Mouse (Mus musculus) MEL (cell line): ENCODE data around the gene Fam45a. TPM values are rescaled to one million over a fixed set of nuclear protein-coding genes. Genes with fewer than 3 reads are reported as not detected.

Source experiments
- DNase-seq: peaks from one replicate; pipeline ENCODE4 v3.0.0; 2011; ENCODE audit warnings: low read depth, low spot score
- H3K27ac ChIP-seq: 2 replicates; pipeline ENCODE4 v1.5.1; 2012; ENCODE audit warnings: low read depth, mild to moderate bottlenecking, control low read depth, low read length, moderate library complexity; ENCODE audit not compliant: control insufficient read depth
- H3K27me3 ChIP-seq, 2 experiments: fragments of 150-350 bp in 1 of 2; sonication (generic) in 1 of 2; 2 replicates each; pipeline ENCODE4 v1.6.1; 2012; ENCODE audit warnings: low read length in 2 of 2, mild to moderate bottlenecking in 2 of 2, improper control_type of control experiment in 1 of 2, moderate library complexity in 1 of 2; ENCODE audit not compliant: insufficient read depth in 2 of 2, control insufficient read depth in 1 of 2
- H3K36me3 ChIP-seq, 2 experiments: 2 replicates each; pipeline ENCODE4 v1.6.1; 2012 to 2014; ENCODE audit warnings: low read length in 2 of 2, improper control_type of control experiment in 1 of 2, inconsistent platforms in 1 of 2, mild to moderate bottlenecking in 1 of 2; ENCODE audit not compliant: insufficient read depth in 2 of 2, control insufficient read depth in 1 of 2
- H3K4me1 ChIP-seq, 2 experiments: fragments of 150-350 bp in 1 of 2; sonication (generic) in 1 of 2; 2 replicates each; pipeline ENCODE4 v1.6.1; 2012; ENCODE audit warnings: low read length in 2 of 2, improper control_type of control experiment in 1 of 2, mild to moderate bottlenecking in 1 of 2; ENCODE audit not compliant: insufficient read depth in 2 of 2, control insufficient read depth in 1 of 2
- H3K4me3 ChIP-seq, 2 experiments: fragments of 150-350 bp in 1 of 2; sonication (generic) in 1 of 2; 2 replicates each; pipeline ENCODE4 v1.5.1; 2012; ENCODE audit warnings: low read depth in 2 of 2, low read length in 2 of 2, mild to moderate bottlenecking in 2 of 2, moderate library complexity in 2 of 2, control low read depth in 1 of 2, improper control_type of control experiment in 1 of 2; ENCODE audit not compliant: control insufficient read depth in 1 of 2, insufficient read depth in 1 of 2
- H3K79me2 ChIP-seq: 2 replicates; pipeline ENCODE4 v1.6.1; 2012; ENCODE audit warnings: mild to moderate bottlenecking, low read length, moderate library complexity; ENCODE audit not compliant: control insufficient read depth, poor library complexity, insufficient read depth
- H3K9ac ChIP-seq: 2 replicates; pipeline ENCODE4 v1.6.1; 2012; ENCODE audit warnings: low read depth, mild to moderate bottlenecking, control low read depth, low read length, moderate library complexity; ENCODE audit not compliant: control insufficient read depth, poor library complexity, severe bottlenecking
- H3K9me3 ChIP-seq: fragments of 150-350 bp; sonication (generic); replicated peaks from 2 replicates; pipeline ENCODE4 v1.6.1; 2012; ENCODE audit warnings: mild to moderate bottlenecking, low read length, improper control_type of control experiment, moderate library complexity; ENCODE audit not compliant: insufficient read depth
- BHLHE40 ChIP-seq: IDR thresholded peaks from 2 replicates; pipeline ENCODE4 v1.6.1; 2012; ENCODE audit warnings: low read depth, mild to moderate bottlenecking, inconsistent platforms, low read length, improper control_type of control experiment, borderline replicate concordance
- CHD1 ChIP-seq: IDR thresholded peaks from 2 replicates; pipeline ENCODE4 v1.6.1; 2012; ENCODE audit warnings: low read depth, mild to moderate bottlenecking, inconsistent platforms, low read length, improper control_type of control experiment
- CHD2 ChIP-seq: IDR thresholded peaks from 2 replicates; pipeline ENCODE4 v1.6.1; 2011; ENCODE audit warnings: low read length, improper control_type of control experiment
- CTCF ChIP-seq, 3 experiments: IDR thresholded peaks in 2 of 3; conservative IDR thresholded peaks in 1 of 3; 2 replicates each; pipeline ENCODE4 v1.5.1; 2011 to 2012; ENCODE audit warnings: low read length in 3 of 3, low read depth in 2 of 3, mild to moderate bottlenecking in 2 of 3, improper control_type of control experiment in 1 of 3, inconsistent platforms in 1 of 3, mixed read lengths in 1 of 3, moderate library complexity in 1 of 3; ENCODE audit not compliant: control insufficient read depth in 1 of 3, insufficient read depth in 1 of 3, poor library complexity in 1 of 3, severe bottlenecking in 1 of 3
- E2F4 ChIP-seq: IDR thresholded peaks from 2 replicates; pipeline ENCODE4 v1.6.1; 2011; ENCODE audit warnings: low read depth, low read length, improper control_type of control experiment, borderline replicate concordance
- ELF1 ChIP-seq: IDR thresholded peaks from 2 replicates; pipeline ENCODE4 v1.6.1; 2014; ENCODE audit warnings: low read depth, mild to moderate bottlenecking, inconsistent platforms, low read length, improper control_type of control experiment, moderate library complexity
- EP300 ChIP-seq, 2 experiments: IDR thresholded peaks; 2 replicates each; pipeline ENCODE4 v1.6.1; 2011; ENCODE audit warnings: improper control_type of control experiment in 2 of 2, low read length in 2 of 2, low read depth in 1 of 2, mild to moderate bottlenecking in 1 of 2
- ETS1 ChIP-seq: IDR thresholded peaks from 2 replicates; pipeline ENCODE4 v1.6.1; 2012; ENCODE audit warnings: low read depth, mild to moderate bottlenecking, inconsistent platforms, low read length, improper control_type of control experiment, moderate library complexity
- GABPA ChIP-seq: IDR thresholded peaks from 2 replicates; pipeline ENCODE4 v1.6.1; 2012; ENCODE audit warnings: low read depth, mild to moderate bottlenecking, inconsistent platforms, low read length, improper control_type of control experiment, moderate library complexity
- GATA1 ChIP-seq: IDR thresholded peaks from 2 replicates; pipeline ENCODE4 v1.6.1; 2011; ENCODE audit warnings: low read depth, low read length, improper control_type of control experiment
- HCFC1 ChIP-seq: IDR thresholded peaks from 2 replicates; pipeline ENCODE4 v1.6.1; 2012; ENCODE audit warnings: low read depth, mild to moderate bottlenecking, inconsistent platforms, low read length, improper control_type of control experiment, moderate library complexity
- JUND ChIP-seq: IDR thresholded peaks from 2 replicates; pipeline ENCODE4 v1.6.1; 2011; ENCODE audit warnings: low read depth, mild to moderate bottlenecking, improper control_type of control experiment, low read length
- KAT2A ChIP-seq: conservative IDR thresholded peaks from 2 replicates; pipeline ENCODE4 v1.6.1; 2012; ENCODE audit warnings: low read depth, low read length, improper control_type of control experiment, inconsistent platforms
- MAFK ChIP-seq: IDR thresholded peaks from 2 replicates; pipeline ENCODE4 v1.6.1; 2011; ENCODE audit warnings: low read depth, mild to moderate bottlenecking, low read length, improper control_type of control experiment, borderline replicate concordance
- MAX ChIP-seq: IDR thresholded peaks from 2 replicates; pipeline ENCODE4 v1.6.1; 2011; ENCODE audit warnings: low read length, improper control_type of control experiment
- MAZ ChIP-seq: IDR thresholded peaks from 2 replicates; pipeline ENCODE4 v1.6.1; 2012; ENCODE audit warnings: low read depth, mild to moderate bottlenecking, inconsistent platforms, low read length, improper control_type of control experiment
- MEF2A ChIP-seq: IDR thresholded peaks from 2 replicates; pipeline ENCODE4 v1.6.1; 2014; ENCODE audit warnings: low read depth, mild to moderate bottlenecking, inconsistent platforms, low read length, improper control_type of control experiment; ENCODE audit not compliant: poor library complexity, insufficient replicate concordance, severe bottlenecking; ENCODE audit errors: extremely low read depth
- MXI1 ChIP-seq: IDR thresholded peaks from 2 replicates; pipeline ENCODE4 v1.6.1; 2011; ENCODE audit warnings: mild to moderate bottlenecking, low read depth, low read length, improper control_type of control experiment
- MYB ChIP-seq: IDR thresholded peaks from 2 replicates; pipeline ENCODE4 v1.6.1; 2011; ENCODE audit warnings: mild to moderate bottlenecking, low read depth, low read length, improper control_type of control experiment
- MYC ChIP-seq: IDR thresholded peaks from 2 replicates; pipeline ENCODE4 v1.6.1; 2011; ENCODE audit warnings: low read depth, mild to moderate bottlenecking, low read length, improper control_type of control experiment, moderate library complexity
- NELFE ChIP-seq: IDR thresholded peaks from 2 replicates; pipeline ENCODE4 v1.6.1; 2011; ENCODE audit warnings: low read depth, low read length, improper control_type of control experiment
- POLR2A ChIP-seq, 2 experiments: IDR thresholded peaks; 2 replicates each; pipeline ENCODE4 v1.6.1; 2011 to 2012; ENCODE audit warnings: low read length in 2 of 2, mild to moderate bottlenecking in 2 of 2, control low read depth in 1 of 2, improper control_type of control experiment in 1 of 2, low read depth in 1 of 2, moderate library complexity in 1 of 2; ENCODE audit not compliant: control insufficient read depth in 1 of 2, insufficient read depth in 1 of 2, poor library complexity in 1 of 2
- POLR2AphosphoS2 ChIP-seq: IDR thresholded peaks from 2 replicates; pipeline ENCODE4 v1.6.1; 2011; ENCODE audit warnings: low read length, improper control_type of control experiment
- POLR2AphosphoS5 ChIP-seq: IDR thresholded peaks from 2 replicates; pipeline ENCODE4 v1.6.1; 2012; ENCODE audit warnings: low read depth, borderline replicate concordance, mild to moderate bottlenecking, inconsistent platforms, low read length, moderate library complexity, mixed read lengths
- RAD21 ChIP-seq: IDR thresholded peaks from 2 replicates; pipeline ENCODE4 v1.6.1; 2011; ENCODE audit warnings: mild to moderate bottlenecking, low read depth, low read length, improper control_type of control experiment
- RCOR1 ChIP-seq: IDR thresholded peaks from 2 replicates; pipeline ENCODE4 v1.6.1; 2012; ENCODE audit warnings: low read depth, mild to moderate bottlenecking, inconsistent platforms, low read length, improper control_type of control experiment
- SIN3A ChIP-seq: IDR thresholded peaks from 2 replicates; pipeline ENCODE4 v1.6.1; 2012; ENCODE audit warnings: low read length, improper control_type of control experiment, inconsistent platforms
- SMC3 ChIP-seq: IDR thresholded peaks from 2 replicates; pipeline ENCODE4 v1.6.1; 2011; ENCODE audit warnings: low read depth, low read length, improper control_type of control experiment
- TAL1 ChIP-seq: IDR thresholded peaks from 2 replicates; pipeline ENCODE4 v1.6.1; 2012; ENCODE audit warnings: mild to moderate bottlenecking, inconsistent platforms, low read length, moderate library complexity, mixed read lengths
- TBP ChIP-seq: IDR thresholded peaks from 2 replicates; pipeline ENCODE4 v1.8.0; 2011; ENCODE audit warnings: low read depth, low read length, improper control_type of control experiment
- TCF12 ChIP-seq: IDR thresholded peaks from 2 replicates; pipeline ENCODE4 v1.6.1; 2014; ENCODE audit warnings: low read depth, mild to moderate bottlenecking, inconsistent platforms, low read length, improper control_type of control experiment, moderate library complexity
- UBTF ChIP-seq: IDR thresholded peaks from 2 replicates; pipeline ENCODE4 v1.6.1; 2012; ENCODE audit warnings: low read depth, mild to moderate bottlenecking, inconsistent platforms, low read length, improper control_type of control experiment, moderate library complexity, borderline replicate concordance; ENCODE audit not compliant: insufficient read depth
- USF1 ChIP-seq: IDR thresholded peaks from 2 replicates; pipeline ENCODE4 v1.6.1; 2014; ENCODE audit warnings: low read depth, mild to moderate bottlenecking, inconsistent platforms, low read length, improper control_type of control experiment, moderate library complexity
- USF2 ChIP-seq, 2 experiments: IDR thresholded peaks; 2 replicates each; pipeline ENCODE4 v1.6.1; 2011 to 2012; ENCODE audit warnings: improper control_type of control experiment in 2 of 2, low read length in 2 of 2, borderline replicate concordance in 1 of 2, inconsistent platforms in 1 of 2, low read depth in 1 of 2, mild to moderate bottlenecking in 1 of 2; ENCODE audit not compliant: insufficient read depth in 1 of 2
- ZC3H11A ChIP-seq: IDR thresholded peaks from 2 replicates; pipeline ENCODE4 v1.6.1; 2012; ENCODE audit warnings: low read depth, mild to moderate bottlenecking, inconsistent platforms, low read length, improper control_type of control experiment
- ZKSCAN1 ChIP-seq: IDR thresholded peaks from 2 replicates; pipeline ENCODE4 v1.6.1; 2012; ENCODE audit warnings: low read depth, mild to moderate bottlenecking, inconsistent platforms, low read length, improper control_type of control experiment, moderate library complexity
- ZMIZ1 ChIP-seq: IDR thresholded peaks from 2 replicates; pipeline ENCODE4 v1.6.1; 2012; ENCODE audit warnings: low read depth, mild to moderate bottlenecking, inconsistent platforms, low read length, improper control_type of control experiment, moderate library complexity
- ZNF384 ChIP-seq: IDR thresholded peaks from 2 replicates; pipeline ENCODE4 v1.6.1; 2012; ENCODE audit warnings: low read depth, mild to moderate bottlenecking, inconsistent platforms, low read length, improper control_type of control experiment
- polyA plus RNA-seq, 2 experiments: library from polyadenylated mRNA; stranded (reverse) in 1 of 2; unstranded in 1 of 2; fragments of >175 nt in 1 of 2; fragments of >200 nt in 1 of 2; gene quantifications; 2 replicates each; pipeline versions ENCODE4 v1.2.1 to v1.2.4; 2012; ENCODE audit warnings: low replicate concordance in 2 of 2, low read depth in 1 of 2; ENCODE audit not compliant: insufficient read length in 2 of 2, insufficient read depth in 1 of 2, missing spikeins in 1 of 2
- total RNA-seq: library from RNA; depleted of rRNA; stranded (reverse); fragments of 300-350 nt; gene quantifications from 2 replicates; pipeline ENCODE4 v1.2.3, GENCODE M21; 2012

The Fam45a gene
- total and polyA plus RNA-seq, 3 experiments: 12.1 to 20.4 TPM; not detected in 1

- DNase-seq: peak; percentile 44
- H3K27ac ChIP-seq: peak overlapping the region; percentile 96
- peaks cover 41% of the 10 kb centered on the region in 2 experiments for H3K36me3 ChIP-seq
- no peaks in the 10 kb centered on the region for H3K9me3 ChIP-seq
- peak overlapping the region in 1 of 2 experiments; percentile 8; a peak in 1 of 4 replicates for H3K4me3 ChIP-seq
- H3K79me2 ChIP-seq: peaks cover 18% of the 10 kb centered on the region
- peaks cover 22 to 26% of the 10 kb centered on the region in 2 experiments for H3K4me1 ChIP-seq
- H3K9ac ChIP-seq: peak overlapping the region; percentile 53
- no peaks in the 10 kb centered on the region for H3K27me3 ChIP-seq
- TF ChIP-seq HCFC1 (no peak), ETS1 (no peak), JUND (no peak), CTCF (IDR thresholded peaks at IDR 0.05 in 2 of 3, conservative IDR thresholded peaks at IDR 0.05 in 1 of 3; ENCODE audit: control insufficient read depth in 1 of 3, insufficient read depth in 1 of 3, low read depth in 2 of 3, low read length in 3 of 3, poor library complexity in 1 of 3, severe bottlenecking in 1 of 3) (no peak), MYC (no peak), MYB (no peak), NELFE (no peak), RCOR1 (no peak), POLR2AphosphoS2 (no peak), BHLHE40 (no peak), ELF1 (no peak), RAD21 (no peak), SIN3A (peak; percentile 45; the same call in 1 of the 2 replicates), KAT2A (no peak), USF2 (IDR thresholded peaks at IDR 0.05; ENCODE audit: borderline replicate concordance in 1 of 2, insufficient read depth in 1 of 2, low read depth in 1 of 2, low read length in 2 of 2) (0 out of 4 replicates have a peak, but pooled peaks of 1 of the 2 experiments have one; percentile 9), ZC3H11A (no peak), E2F4 (no peak), POLR2AphosphoS5 (no peak), POLR2A (IDR thresholded peaks at IDR 0.05; ENCODE audit: control insufficient read depth in 1 of 2, insufficient read depth in 1 of 2, low read depth in 1 of 2, low read length in 2 of 2, poor library complexity in 1 of 2) (no peak), GABPA (no peak; the same call in 1 of the 2 replicates), MEF2A (no peak), TBP (no peak), CHD2 (no peak), MAZ (no peak), MAX (0 out of 2 replicates have a peak, but pooled peaks have one; percentile 22), TCF12 (no peak), USF1 (no peak), TAL1 (no peak), ZMIZ1 (0 out of 2 replicates have a peak, but pooled peaks have one; percentile 20), CHD1 (0 out of 2 replicates have a peak, but pooled peaks have one; percentile 81), MAFK (no peak), EP300 (IDR thresholded peaks at IDR 0.05; ENCODE audit: low read depth in 1 of 2, low read length in 2 of 2) (peak in 1 of 2 experiments; percentile 19; a peak in 2 of 4 replicates), ZNF384 (peak; percentile 73), GATA1 (no peak), SMC3 (no peak), MXI1 (no peak), UBTF (no peak), ZKSCAN1 (no peak)
These were observed 60.0 kb downstream of the Fam45a start for GRCm38 (mm10) chr19:60871366-60871765.
